Mouse (Mus musculus): ENCODE results near the gene Fgr. TPM values are rescaled to one million over a fixed set of nuclear protein-coding genes. Genes with fewer than 3 reads are reported as not detected.

The Fgr gene
- polyA plus RNA-seq (2017; shearing (Covaris generic)), result 3.5 TPM

GRCm38 (mm10) chr4:132973814-132974398 lies at the start of gene Fgr:
Fgr (plus strand) TSS chr4:132974095.

DNA sequence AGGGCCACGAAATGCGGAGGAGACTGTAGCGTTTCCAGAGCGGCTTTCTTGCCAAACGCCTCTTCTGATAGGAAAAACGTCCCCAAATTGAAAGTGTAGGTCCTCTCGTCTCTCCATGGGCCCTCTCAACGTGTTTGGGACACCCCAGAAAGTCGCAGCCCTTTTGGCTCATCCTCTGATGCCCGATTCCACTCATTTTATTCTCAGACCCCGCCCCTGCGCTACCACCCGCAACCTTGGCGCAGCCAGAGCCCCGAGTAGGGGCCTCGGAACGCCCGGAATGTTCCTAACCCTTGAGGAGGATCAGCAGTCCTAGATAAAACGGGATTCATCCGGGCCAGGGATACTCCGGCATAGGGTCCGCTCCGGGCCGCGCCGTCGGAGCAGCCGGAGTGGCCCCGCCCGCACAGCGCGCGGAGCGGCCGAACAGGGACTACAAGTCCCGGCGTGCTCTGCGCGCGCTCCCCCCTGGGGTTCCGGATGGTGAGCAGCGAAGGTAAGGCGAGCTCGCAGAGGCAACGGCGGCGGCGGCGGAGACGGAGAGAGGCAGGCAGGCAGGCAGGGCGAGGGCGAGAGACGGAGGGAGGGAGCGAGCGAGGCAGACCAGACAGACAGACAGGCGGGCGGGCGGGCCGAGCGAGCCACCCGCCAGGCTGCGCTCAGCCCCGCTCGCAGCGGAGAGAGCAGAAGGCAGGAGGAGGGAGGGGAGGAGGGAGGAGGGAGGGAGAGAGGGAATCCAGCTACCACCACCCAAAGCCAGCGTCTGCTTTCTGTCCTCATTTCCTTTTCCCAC lies 37.3 kb downstream of the Fgr start, which contains the start of gene Ahdc1:
Ahdc1 (plus strand) TSS at position 233 of the 793 bp plus-strand sequence.

Other genes with a start within 250 kb of the Fgr start
- gene Xkr8, start 241.5 kb upstream of the Fgr start, polyA plus RNA-seq (2017; shearing (Covaris generic)), result 6.1 TPM
- gene Smpdl3b, start 216.8 kb upstream of the Fgr start, polyA plus RNA-seq (2017; shearing (Covaris generic)), result 0.96 TPM
- gene Rpa2, start 205.8 kb upstream of the Fgr start, polyA plus RNA-seq (2017; shearing (Covaris generic)), result 62.4 TPM
- 1.1 TPM for gene Themis2, start 177.7 kb upstream of the Fgr start, polyA plus RNA-seq (2017; shearing (Covaris generic))
- gene Ppp1r8, start 130.9 kb upstream of the Fgr start, polyA plus RNA-seq (2017; shearing (Covaris generic)), result 50.0 TPM
- gene Stx12, start 89.6 kb upstream of the Fgr start, polyA plus RNA-seq (2017; shearing (Covaris generic)), result 28.0 TPM
- gene Fam76a, start 51.5 kb upstream of the Fgr start, polyA plus RNA-seq (2017; shearing (Covaris generic)), result 32.7 TPM
- 6.8 TPM for gene Ahdc1, start 37.2 kb downstream of the Fgr start, polyA plus RNA-seq (2017; shearing (Covaris generic))
- 93.6 TPM for gene Wasf2, start 156.4 kb downstream of the Fgr start, polyA plus RNA-seq (2017; shearing (Covaris generic))
- gene Cd164l2, start 238.0 kb downstream of the Fgr start, polyA plus RNA-seq (2017; shearing (Covaris generic)), result not detected
- not detected for gene Gpr3, start 238.4 kb downstream of the Fgr start, polyA plus RNA-seq (2017; shearing (Covaris generic))